Mouse (Mus musculus) ES-Bruce4 (cell line): ENCODE measurements at regions not wholly inside any gene's neighbourhood (a gene's known extent, or its start where the extent isn't known, plus 50 kb on each side); places are given as distances from the start of the nearest gene placed in this dataset.

Experiments
- H3K27ac ChIP-seq: 2 replicates; pipeline ENCODE4 v1.5.1; 2012; ENCODE audit warnings: low read length, inconsistent platforms; ENCODE audit not compliant: insufficient read depth
- H3K27me3 ChIP-seq: 2 replicates; pipeline ENCODE4 v1.6.1; 2012; ENCODE audit warnings: mild to moderate bottlenecking, low read length, inconsistent platforms; ENCODE audit not compliant: control insufficient read depth, poor library complexity, insufficient read depth, severe bottlenecking
- H3K36me3 ChIP-seq: 2 replicates; pipeline ENCODE4 v1.6.1; 2012; ENCODE audit warnings: inconsistent platforms, mild to moderate bottlenecking, low read length, moderate library complexity; ENCODE audit not compliant: control insufficient read depth, poor library complexity, insufficient read depth, severe bottlenecking
- H3K4me1 ChIP-seq: one replicate; pipeline ENCODE4 v1.8.1; 2011; ENCODE audit warnings: low read length; ENCODE audit not compliant: control insufficient read depth, insufficient read depth
- H3K4me3 ChIP-seq: 2 replicates; pipeline ENCODE4 v1.5.1; 2011; ENCODE audit warnings: low read depth, mild to moderate bottlenecking, low read length
- H3K9ac ChIP-seq: 2 replicates; pipeline ENCODE4 v1.6.1; 2012; ENCODE audit warnings: low read depth, mild to moderate bottlenecking, inconsistent platforms; ENCODE audit not compliant: poor library complexity, severe bottlenecking
- H3K9me3 ChIP-seq: replicated peaks from 2 replicates; pipeline ENCODE4 v1.6.1; 2012; ENCODE audit warnings: mild to moderate bottlenecking, low read length, inconsistent platforms; ENCODE audit not compliant: control insufficient read depth, poor library complexity, insufficient read depth, severe bottlenecking
- CTCF ChIP-seq: IDR thresholded peaks from one replicate; pipeline ENCODE4 v1.8.1; 2011; ENCODE audit warnings: low read depth, low read length
- EP300 ChIP-seq: IDR thresholded peaks from 2 replicates; pipeline ENCODE4 v1.6.1; 2011; ENCODE audit warnings: low read depth, low read length; ENCODE audit not compliant: insufficient read depth
- POLR2A ChIP-seq: IDR thresholded peaks from one replicate; pipeline ENCODE4 v1.8.1; 2011; ENCODE audit warnings: low read length; ENCODE audit not compliant: insufficient read depth

DNA sequence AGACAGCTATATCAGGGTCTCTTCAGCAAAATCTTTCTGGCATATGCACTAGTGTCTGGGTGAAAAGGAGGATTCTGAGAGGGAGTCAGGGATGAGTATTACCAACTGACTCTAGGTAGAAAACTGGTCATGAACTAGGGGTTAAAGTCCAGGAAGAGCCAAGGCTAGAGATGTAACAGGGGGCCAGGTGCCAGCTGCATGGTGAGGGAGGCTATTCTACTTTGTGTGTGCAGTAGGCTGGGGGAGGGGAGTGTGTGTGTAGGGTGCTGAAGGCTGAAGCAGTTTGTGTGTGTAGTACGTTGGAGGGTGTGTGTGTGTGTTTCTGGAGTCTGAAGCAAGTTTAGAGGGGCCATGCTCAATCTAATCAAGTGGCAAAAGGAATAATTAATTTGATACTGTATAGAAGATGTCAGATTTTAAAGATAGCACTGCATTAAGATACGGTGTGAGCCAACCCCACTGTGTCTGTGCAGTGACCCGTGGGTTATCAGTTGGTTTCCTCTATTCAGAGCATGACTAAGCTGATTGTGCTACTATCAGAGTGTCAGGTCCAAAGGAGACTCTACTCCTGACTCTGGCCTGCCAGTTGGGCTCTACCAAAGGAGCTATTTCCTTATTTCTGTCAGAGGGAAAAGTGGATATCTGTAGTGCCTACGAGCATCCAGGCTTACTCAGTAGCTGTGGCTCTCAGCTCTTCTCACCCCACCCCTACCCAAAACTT is 82.0 kb downstream of the Phlda1 start:
- TF ChIP-seq CTCF (no peak), POLR2A (no peak), EP300 (no peak)
- Histone ChIP-seq H3K36me3 (no peaks in the 10 kb centered on the region), H3K4me1 (peaks cover 1% of the 10 kb centered on the region), H3K27me3 (no peaks in the 10 kb centered on the region), H3K27ac (no peak overlapping the region), H3K9ac (no peak overlapping the region), H3K9me3 (no peaks in the 10 kb centered on the region), H3K4me3 (no peak overlapping the region)

DNA sequence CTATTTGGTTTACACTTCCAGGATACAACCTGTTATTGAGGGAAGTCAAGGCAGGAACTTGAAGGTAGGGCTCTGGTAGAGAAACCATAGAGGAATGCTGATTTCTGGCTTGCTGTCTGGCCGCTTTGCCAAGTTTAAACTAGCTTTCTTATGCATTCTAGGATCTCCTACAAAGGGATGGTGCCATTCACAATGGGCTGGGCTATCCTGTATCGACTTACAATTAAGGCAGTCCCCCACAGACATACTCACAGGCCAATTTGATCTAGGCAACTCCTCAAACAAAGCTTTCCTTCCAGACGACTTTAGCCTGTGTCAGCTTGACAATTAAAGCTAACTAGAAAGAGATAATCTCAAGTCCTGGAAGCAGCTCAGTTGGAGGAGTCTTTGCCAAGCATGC is 83.1 kb downstream of the Phlda1 start:
- no peak overlapping the region for H3K27ac ChIP-seq
- H3K9ac ChIP-seq: no peak overlapping the region
- H3K36me3 ChIP-seq: no peaks in the 10 kb centered on the region
- H3K27me3 ChIP-seq: no peaks in the 10 kb centered on the region
- TF ChIP-seq EP300 (no peak), POLR2A (no peak), CTCF (no peak)
- H3K4me3 ChIP-seq: no peak overlapping the region
- H3K9me3 ChIP-seq: no peaks in the 10 kb centered on the region
- H3K4me1 ChIP-seq: peaks cover 1% of the 10 kb centered on the region

DNA sequence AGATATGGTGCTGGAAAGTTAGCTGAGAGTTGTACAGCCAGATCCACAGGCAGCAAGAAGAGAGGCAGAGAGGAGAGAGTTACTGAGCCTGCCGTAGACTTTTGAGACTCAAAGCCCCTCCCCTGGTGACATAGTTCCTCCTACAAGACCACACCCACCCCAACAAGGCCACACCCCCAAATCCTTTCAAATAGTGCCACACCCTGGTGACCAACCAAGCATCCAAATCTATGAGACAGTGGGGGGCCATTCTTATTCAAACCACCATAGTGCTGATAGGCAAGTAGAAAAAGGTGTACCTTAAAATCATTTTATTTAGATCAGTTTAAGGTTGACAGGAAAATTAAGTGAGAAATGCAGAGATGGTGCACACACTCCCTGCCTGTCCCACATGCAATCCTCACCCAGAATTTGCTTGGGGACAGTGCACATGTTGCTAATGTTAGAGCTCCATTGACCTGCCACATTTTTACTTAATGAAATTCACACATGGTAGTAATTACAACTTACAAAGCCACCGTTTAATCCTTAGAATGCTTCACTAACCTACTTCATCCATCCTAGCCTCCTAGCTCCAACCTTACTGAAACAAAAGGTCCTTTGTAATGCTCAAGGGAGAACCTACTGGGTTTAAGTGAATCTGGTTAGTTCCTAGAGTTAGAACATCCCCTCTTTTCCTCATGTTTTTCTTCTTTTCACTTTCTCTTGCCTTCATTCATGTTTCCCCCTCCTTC is 86.5 kb downstream of the Phlda1 start:
- no peak overlapping the region for H3K4me3 ChIP-seq
- peak overlapping the region; percentile 75 for H3K27ac ChIP-seq
- TF ChIP-seq CTCF (no peak), EP300 (no peak), POLR2A (no peak)
- no peaks in the 10 kb centered on the region for H3K9me3 ChIP-seq
- no peak overlapping the region for H3K9ac ChIP-seq
- no peaks in the 10 kb centered on the region for H3K36me3 ChIP-seq
- peaks cover 1% of the 10 kb centered on the region for H3K4me1 ChIP-seq
- H3K27me3 ChIP-seq: no peaks in the 10 kb centered on the region

DNA sequence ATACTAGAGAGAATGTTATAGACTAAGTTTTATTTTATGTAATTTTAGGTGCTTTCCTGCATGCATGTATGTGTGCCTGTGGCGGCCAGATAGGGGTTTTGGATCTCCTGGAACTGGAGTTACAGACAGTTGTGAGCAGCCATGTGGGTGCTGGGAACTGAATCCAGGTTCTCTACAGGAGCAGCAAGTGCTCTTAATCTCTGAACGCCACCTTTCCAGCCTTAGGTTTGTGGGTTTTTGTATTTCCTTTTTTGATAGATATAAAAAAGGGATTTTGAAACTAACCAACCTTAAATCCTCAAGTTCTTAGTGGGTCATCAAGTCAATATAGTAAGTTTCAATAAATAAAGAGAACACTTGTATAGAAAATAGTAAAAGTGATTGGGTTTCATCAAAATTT is 87.2 kb downstream of the Phlda1 start:
- Histone ChIP-seq H3K27ac (no peak overlapping the region), H3K4me1 (peaks cover 1% of the 10 kb centered on the region), H3K9me3 (no peaks in the 10 kb centered on the region), H3K9ac (no peak overlapping the region), H3K36me3 (no peaks in the 10 kb centered on the region), H3K4me3 (no peak overlapping the region), H3K27me3 (no peaks in the 10 kb centered on the region)
- TF ChIP-seq POLR2A (no peak), CTCF (no peak), EP300 (no peak)

DNA sequence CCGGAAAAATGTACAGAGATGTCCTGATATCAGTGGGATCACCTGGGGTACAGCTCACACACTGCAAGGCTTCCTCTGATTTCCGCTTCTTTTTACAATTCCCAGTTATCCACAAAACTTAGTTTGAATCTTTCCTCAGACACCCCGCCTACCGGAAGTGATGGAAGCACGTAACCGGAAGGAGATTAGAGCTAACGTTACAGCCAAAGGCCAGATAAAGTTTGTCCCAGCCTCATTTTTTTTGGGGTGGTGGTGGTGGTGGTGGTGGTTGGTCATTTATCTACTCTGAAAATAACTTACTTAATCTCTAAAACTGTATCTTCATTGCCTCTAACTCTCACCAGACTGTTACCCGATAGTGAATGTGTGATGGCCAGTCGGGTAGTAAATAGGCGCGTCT is 88.1 kb downstream of the Phlda1 start:
- no peaks in the 10 kb centered on the region for H3K27me3 ChIP-seq
- no peaks in the 10 kb centered on the region for H3K9me3 ChIP-seq
- no peak overlapping the region for H3K27ac ChIP-seq
- H3K4me1 ChIP-seq: peaks cover 1% of the 10 kb centered on the region
- H3K36me3 ChIP-seq: no peaks in the 10 kb centered on the region
- TF ChIP-seq EP300 (no peak), POLR2A (no peak), CTCF (no peak)
- peak overlapping the region; percentile 65 for H3K4me3 ChIP-seq
- H3K9ac ChIP-seq: peak overlapping the region; percentile 42

DNA sequence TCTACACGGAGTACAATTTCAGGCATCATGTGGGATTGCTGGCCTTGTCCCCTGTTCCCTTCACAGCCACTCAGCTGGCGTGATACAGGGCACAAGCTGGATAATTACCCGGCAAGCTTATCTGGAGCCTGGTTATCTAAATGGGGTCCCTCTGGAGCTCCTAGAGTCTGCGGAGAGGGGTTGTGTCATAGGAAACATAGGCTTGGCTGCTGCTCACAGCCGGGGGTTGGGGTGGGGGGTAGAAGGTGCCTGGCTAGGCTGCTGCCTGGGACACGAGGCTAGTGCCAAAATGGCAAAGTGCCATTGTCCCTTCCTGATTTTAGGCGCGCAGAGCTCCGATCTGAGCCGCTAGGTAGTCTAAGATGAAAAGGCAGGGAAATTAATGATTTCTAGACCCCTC is 88.6 kb downstream of the Phlda1 start:
- peak overlapping the region; percentile 42 for H3K9ac ChIP-seq
- H3K27ac ChIP-seq: no peak overlapping the region
- TF ChIP-seq CTCF (no peak), EP300 (no peak)

More for the DNA sequence above, 88.6 kb downstream of the Phlda1 start:
- H3K36me3 ChIP-seq: no peaks in the 10 kb centered on the region
- peaks cover 1% of the 10 kb centered on the region for H3K4me1 ChIP-seq
- H3K4me3 ChIP-seq: peak overlapping the region; percentile 65
- no peaks in the 10 kb centered on the region for H3K27me3 ChIP-seq
- H3K9me3 ChIP-seq: no peaks in the 10 kb centered on the region
